Mouse (Mus musculus): Measurements from ENCODE around the gene Pacsin2.

Pacsin2 gene

DNA sequence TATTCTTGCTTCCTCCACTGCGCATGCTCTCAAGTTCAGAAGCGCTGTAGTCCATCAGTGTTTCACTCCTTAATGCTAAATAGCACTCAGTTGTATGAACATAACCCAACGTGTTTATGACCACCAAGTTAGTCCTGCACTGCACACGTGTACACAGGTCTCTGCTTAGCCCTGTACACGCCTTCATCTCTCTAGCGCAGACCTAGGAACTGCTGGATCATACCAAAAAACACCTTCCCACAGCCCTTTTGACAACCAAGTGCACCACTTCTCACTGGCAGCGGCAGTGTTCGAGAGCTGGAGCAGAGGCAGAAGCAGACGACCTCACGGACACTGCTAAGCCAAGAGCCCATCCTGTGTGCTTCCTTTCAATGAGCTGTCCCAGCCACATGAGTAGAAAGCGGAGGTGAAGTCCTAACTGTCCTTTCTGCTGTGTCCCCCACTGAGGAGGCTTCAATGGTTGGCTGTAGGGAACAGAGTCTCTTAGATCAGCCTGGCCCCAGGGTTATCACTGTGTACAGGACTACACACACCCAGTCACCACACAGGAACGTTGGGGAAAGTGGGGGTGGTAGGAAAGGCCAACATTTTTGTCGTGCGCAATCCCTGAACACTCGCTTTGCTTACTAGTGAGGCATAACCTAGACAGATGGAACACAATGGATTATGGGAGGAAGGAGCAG, 42.0 kb downstream of the Pacsin2 start:
- H3K9me3 ChIP-seq (ENCODE audit: low read length): no peaks in the 10 kb centered on the region
- no peak overlapping the region for H3K4me3 ChIP-seq (replicated peaks; ENCODE audit: low read length)
- no peaks in the 10 kb centered on the region; the same call in 1 of the 2 replicates for H3K36me3 ChIP-seq (ENCODE audit: insufficient read depth, low read length)
- no peaks in the 10 kb centered on the region for H3K27me3 ChIP-seq (ENCODE audit: insufficient read depth, low read length)
- no peak for TF ChIP-seq CTCF (conservative IDR thresholded peaks at IDR 0.05; ENCODE audit: low read length)
- TF ChIP-seq NANOG (IDR thresholded peaks at IDR 0.05; ENCODE audit: borderline replicate concordance, low read length): no peak
- no peak for TF ChIP-seq POU5F1 (IDR thresholded peaks at IDR 0.05; ENCODE audit: borderline replicate concordance, low read length)
- peaks cover 44% of the 10 kb centered on the region for H3K4me1 ChIP-seq (replicated peaks; ENCODE audit: low read depth, low read length)

DNA sequence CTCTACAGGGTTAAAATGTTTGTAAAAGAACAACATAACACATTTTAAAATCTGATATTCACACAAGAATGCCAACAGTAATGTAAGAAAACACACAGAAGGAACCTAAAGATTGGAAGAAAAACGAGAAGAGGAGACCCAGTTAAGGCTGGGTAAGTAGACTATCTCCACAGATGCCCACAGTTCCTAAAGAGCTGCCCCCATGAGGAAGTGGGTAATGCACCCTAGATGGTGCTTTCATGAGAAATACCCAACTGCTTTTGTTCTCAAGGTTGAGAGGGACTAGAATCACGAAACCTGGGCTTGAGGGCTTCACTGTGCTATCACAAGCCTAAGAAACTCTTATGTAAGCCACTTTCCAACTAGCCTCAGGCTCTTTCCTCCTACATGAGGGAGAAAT, 44.8 kb downstream of the Pacsin2 start:
- Histone ChIP-seq H3K27me3 (ENCODE audit: insufficient read depth, low read length) (no peaks in the 10 kb centered on the region), H3K4me3 (replicated peaks; ENCODE audit: low read length) (no peak overlapping the region), H3K9me3 (ENCODE audit: low read length) (no peaks in the 10 kb centered on the region), H3K4me1 (replicated peaks; ENCODE audit: low read depth, low read length) (peaks cover 31% of the 10 kb centered on the region), H3K36me3 (ENCODE audit: insufficient read depth, low read length) (no peaks in the 10 kb centered on the region)
- TF ChIP-seq CTCF (conservative IDR thresholded peaks at IDR 0.05; ENCODE audit: low read length): no peak
- TF ChIP-seq NANOG (IDR thresholded peaks at IDR 0.05; ENCODE audit: borderline replicate concordance, low read length): no peak
- TF ChIP-seq POU5F1 (IDR thresholded peaks at IDR 0.05; ENCODE audit: borderline replicate concordance, low read length): no peak

GRCm38 (mm10) chr15:83418685-83419084, 45.7 kb downstream of the Pacsin2 start:
- Histone ChIP-seq H3K9me3 (ENCODE audit: low read length) (no peaks in the 10 kb centered on the region), H3K27me3 (ENCODE audit: insufficient read depth, low read length) (no peaks in the 10 kb centered on the region), H3K36me3 (ENCODE audit: insufficient read depth, low read length) (no peaks in the 10 kb centered on the region), H3K4me1 (replicated peaks; ENCODE audit: low read depth, low read length) (peaks cover 25% of the 10 kb centered on the region), H3K4me3 (replicated peaks; ENCODE audit: low read length) (no peak overlapping the region)
- TF ChIP-seq POU5F1 (IDR thresholded peaks at IDR 0.05; ENCODE audit: borderline replicate concordance, low read length) (no peak), CTCF (conservative IDR thresholded peaks at IDR 0.05; ENCODE audit: low read length) (no peak), NANOG (IDR thresholded peaks at IDR 0.05; ENCODE audit: borderline replicate concordance, low read length) (no peak)

DNA sequence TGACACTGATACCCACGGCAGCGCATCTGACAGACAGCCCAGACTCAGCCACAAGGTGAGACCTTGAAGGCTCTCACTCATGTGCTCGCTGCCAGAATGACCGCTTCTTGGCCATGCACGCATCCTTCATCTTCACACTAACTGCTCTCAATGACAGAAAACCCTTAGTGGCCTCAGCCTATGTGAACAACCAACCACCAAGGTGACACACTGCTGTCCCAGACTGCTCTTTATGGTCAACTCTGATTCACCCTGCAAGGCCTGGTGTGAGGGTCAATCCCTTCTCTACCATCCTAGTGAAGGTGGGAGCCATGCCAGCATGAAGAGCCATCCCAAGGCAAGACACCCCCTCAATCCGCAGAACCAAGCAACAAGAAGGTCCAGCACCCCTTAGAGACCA, 46.5 kb downstream of the Pacsin2 start:
- no peaks in the 10 kb centered on the region for H3K9me3 ChIP-seq (ENCODE audit: low read length)
- peaks cover 25% of the 10 kb centered on the region for H3K4me1 ChIP-seq (replicated peaks; ENCODE audit: low read depth, low read length)
- H3K27me3 ChIP-seq (ENCODE audit: insufficient read depth, low read length): no peaks in the 10 kb centered on the region
- H3K4me3 ChIP-seq (replicated peaks; ENCODE audit: low read length): no peak overlapping the region
- H3K36me3 ChIP-seq (ENCODE audit: insufficient read depth, low read length): peaks cover under 1% of the 10 kb centered on the region; the same call in 1 of the 2 replicates
- no peak for TF ChIP-seq NANOG (IDR thresholded peaks at IDR 0.05; ENCODE audit: borderline replicate concordance, low read length)
- no peak for TF ChIP-seq CTCF (conservative IDR thresholded peaks at IDR 0.05; ENCODE audit: low read length)
- TF ChIP-seq POU5F1 (IDR thresholded peaks at IDR 0.05; ENCODE audit: borderline replicate concordance, low read length): no peak

- Histone ChIP-seq H3K36me3 (ENCODE audit: insufficient read depth, low read length) (peaks cover 4% of the 10 kb centered on the region; the same call in 1 of the 2 replicates), H3K4me1 (replicated peaks; ENCODE audit: low read depth, low read length) (peaks cover 27% of the 10 kb centered on the region), H3K4me3 (replicated peaks; ENCODE audit: low read length) (no peak overlapping the region), H3K27me3 (ENCODE audit: insufficient read depth, low read length) (no peaks in the 10 kb centered on the region), H3K9me3 (ENCODE audit: low read length) (no peaks in the 10 kb centered on the region)
- no peak for TF ChIP-seq CTCF (conservative IDR thresholded peaks at IDR 0.05; ENCODE audit: low read length)
- no peak for TF ChIP-seq NANOG (IDR thresholded peaks at IDR 0.05; ENCODE audit: borderline replicate concordance, low read length)
- TF ChIP-seq POU5F1 (IDR thresholded peaks at IDR 0.05; ENCODE audit: borderline replicate concordance, low read length): no peak
Observed at GRCm38 (mm10) chr15:83417407-83417806, 47.0 kb downstream of the Pacsin2 start.

- no peaks in the 10 kb centered on the region for H3K27me3 ChIP-seq (ENCODE audit: insufficient read depth, low read length)
- TF ChIP-seq NANOG (IDR thresholded peaks at IDR 0.05; ENCODE audit: borderline replicate concordance, low read length) (no peak), CTCF (conservative IDR thresholded peaks at IDR 0.05; ENCODE audit: low read length) (no peak), POU5F1 (IDR thresholded peaks at IDR 0.05; ENCODE audit: borderline replicate concordance, low read length) (no peak)
- no peaks in the 10 kb centered on the region for H3K9me3 ChIP-seq (ENCODE audit: low read length)
- peaks cover 4% of the 10 kb centered on the region; the same call in 1 of the 2 replicates for H3K36me3 ChIP-seq (ENCODE audit: insufficient read depth, low read length)
- H3K4me1 ChIP-seq (replicated peaks; ENCODE audit: low read depth, low read length): peaks cover 27% of the 10 kb centered on the region
- H3K4me3 ChIP-seq (replicated peaks; ENCODE audit: low read length): no peak overlapping the region
Observed at GRCm38 (mm10) chr15:83415391-83415790, 49.0 kb downstream of the Pacsin2 start.

GRCm38 (mm10) chr15:83411616-83412015, 52.8 kb downstream of the Pacsin2 start:
- Histone ChIP-seq H3K9me3 (ENCODE audit: low read length) (no peaks in the 10 kb centered on the region), H3K4me3 (replicated peaks; ENCODE audit: low read length) (no peak overlapping the region), H3K36me3 (ENCODE audit: insufficient read depth, low read length) (peaks cover 12% of the 10 kb centered on the region; the same call in 1 of the 2 replicates), H3K27me3 (ENCODE audit: insufficient read depth, low read length) (no peaks in the 10 kb centered on the region), H3K4me1 (replicated peaks; ENCODE audit: low read depth, low read length) (peaks cover 26% of the 10 kb centered on the region)
- TF ChIP-seq NANOG (IDR thresholded peaks at IDR 0.05; ENCODE audit: borderline replicate concordance, low read length) (no peak), POU5F1 (IDR thresholded peaks at IDR 0.05; ENCODE audit: borderline replicate concordance, low read length) (no peak), CTCF (conservative IDR thresholded peaks at IDR 0.05; ENCODE audit: low read length) (no peak)

- TF ChIP-seq CTCF (conservative IDR thresholded peaks at IDR 0.05; ENCODE audit: low read length): no peak
- TF ChIP-seq POU5F1 (IDR thresholded peaks at IDR 0.05; ENCODE audit: borderline replicate concordance, low read length): no peak
- TF ChIP-seq NANOG (IDR thresholded peaks at IDR 0.05; ENCODE audit: borderline replicate concordance, low read length): no peak
- no peaks in the 10 kb centered on the region for H3K9me3 ChIP-seq (ENCODE audit: low read length)
- no peaks in the 10 kb centered on the region for H3K27me3 ChIP-seq (ENCODE audit: insufficient read depth, low read length)
- H3K4me1 ChIP-seq (replicated peaks; ENCODE audit: low read depth, low read length): peaks cover 26% of the 10 kb centered on the region
- H3K36me3 ChIP-seq (ENCODE audit: insufficient read depth, low read length): peaks cover 12% of the 10 kb centered on the region; the same call in 1 of the 2 replicates
- no peak overlapping the region for H3K4me3 ChIP-seq (replicated peaks; ENCODE audit: low read length)
Observed at GRCm38 (mm10) chr15:83410735-83411134, 53.7 kb downstream of the Pacsin2 start.

Measured in E14TG2a.4 (cell line).